Mouse (Mus musculus) heart, postnatal 0 days (tissue): ENCODE data around the gene Trim2.

Source experiments
- CTCF ChIP-seq: IDR thresholded peaks from 2 replicates; pipeline ENCODE4 v1.5.1; 2016; ENCODE audit warnings: antibody characterized with exemption, control low read depth, low read depth
- EP300 ChIP-seq: IDR thresholded peaks from 2 replicates; pipeline ENCODE4 v1.6.1; 2016; ENCODE audit warnings: antibody characterized with exemption, low read depth

GRCm38 (mm10) chr3:84235420-84236304, 71.0 kb downstream of the Trim2 start:
- TF ChIP-seq CTCF, result no peak
- TF ChIP-seq EP300, result no peak
